Mouse (Mus musculus) embryonic facial prominence, embryonic 13.5 days (tissue): ENCODE data around the gene Pop7. TPM values are rescaled to one million over a fixed set of nuclear protein-coding genes. Genes with fewer than 3 reads are reported as not detected.

Source experiments
- microRNA-seq: library from miRNA; unstranded; fragments of <30 nt; microRNA quantifications from one replicate; pipeline ENCODE4, GENCODE M21; 2016
- polyA plus RNA-seq: library from polyadenylated mRNA; unstranded; fragments of >200 nt; fragmentation: Nextera tagmentation; extraction: Ambion mirVana; gene quantifications from 2 replicates; pipeline ENCODE4 v1.2.1, GENCODE M21; 2015

Gene Pop7
- polyA plus RNA-seq, 1 experiment from 2014 or later, result 56.2 TPM

Small RNA genes lying within 50 kb of the gene (microRNA-seq; reads per million reads assigned to microRNA genes)
- 1.5 reads per million for gene Mir6418

Other genes with a start within 250 kb of the Pop7 start
- 2.7 and 3.3 TPM in 2 replicates for gene Ache, start 215.0 kb downstream of the Pop7 start, polyA plus RNA-seq
- gene Ufsp1, start 207.9 kb downstream of the Pop7 start, polyA plus RNA-seq, result 5.4 and 5.6 TPM in 2 replicates
- 143 and 148 TPM in 2 replicates for gene Srrt, start 194.8 kb downstream of the Pop7 start, polyA plus RNA-seq
- 106 TPM in 2 replicates for gene Trip6, start 188.1 kb downstream of the Pop7 start, polyA plus RNA-seq
- 16.0 and 16.1 TPM in 2 replicates for gene Slc12a9, start 168.9 kb downstream of the Pop7 start, polyA plus RNA-seq
- gene Ephb4, start 152.4 kb downstream of the Pop7 start, polyA plus RNA-seq, result 70.4 and 71.0 TPM in 2 replicates
- 0.11 and 0.17 TPM in 2 replicates for gene Zan, start 25.5 kb downstream of the Pop7 start, polyA plus RNA-seq
- 16.3 and 17.1 TPM in 2 replicates for gene Gigyf1, start 16.0 kb upstream of the Pop7 start, polyA plus RNA-seq
- gene Epo, start 30.7 kb upstream of the Pop7 start, polyA plus RNA-seq, result not detected in 2 replicates
- 360 and 396 TPM in 2 replicates for gene Gnb2, start 31.0 kb upstream of the Pop7 start, polyA plus RNA-seq
- gene Actl6b, start 51.0 kb upstream of the Pop7 start, polyA plus RNA-seq, result 2.8 and 4.5 TPM in 2 replicates
- gene Tfr2, start 67.3 kb upstream of the Pop7 start, polyA plus RNA-seq, result 0.35 and 1.7 TPM in 2 replicates
- 33.3 and 33.8 TPM in 2 replicates for gene Mospd3, start 98.5 kb upstream of the Pop7 start, polyA plus RNA-seq
- 122 and 135 TPM in 2 replicates for gene Pcolce, start 111.3 kb upstream of the Pop7 start, polyA plus RNA-seq
- gene Fbxo24, start 126.5 kb upstream of the Pop7 start, polyA plus RNA-seq, result 0.13 TPM in 1 of 2 replicates, not detected in the other
- 31.5 and 33.9 TPM in 2 replicates for gene Lrch4, start 126.6 kb upstream of the Pop7 start, polyA plus RNA-seq
- gene Gm20605, start 126.7 kb upstream of the Pop7 start, polyA plus RNA-seq, result 7.9 and 8.2 TPM in 2 replicates
- gene Sap25, start 138.8 kb upstream of the Pop7 start, polyA plus RNA-seq, result 7.0 and 8.6 TPM in 2 replicates
- gene Irs3, start 143.2 kb upstream of the Pop7 start, polyA plus RNA-seq, result 0.26 and 0.32 TPM in 2 replicates
- gene Agfg2, start 182.2 kb upstream of the Pop7 start, polyA plus RNA-seq, result 15.8 and 19.2 TPM in 2 replicates
- 3.5 and 4.4 TPM in 2 replicates for gene Nyap1, start 239.1 kb upstream of the Pop7 start, polyA plus RNA-seq
- gene Tsc22d4, start 243.2 kb upstream of the Pop7 start, polyA plus RNA-seq, result 129 and 134 TPM in 2 replicates